Mouse (Mus musculus) stomach, postnatal 0 days (tissue): ENCODE data around the gene Fam184a. TPM values are rescaled to one million over a fixed set of nuclear protein-coding genes. Genes with fewer than 3 reads are reported as not detected.

Experiments
- ATAC-seq: fragments of 200-750 bp; cut with Nextera tagmentation; 2 replicates; pipeline ENCODE4 v1.8.0; 2017; ENCODE audit not compliant: low FRiP score, low TSS enrichment
- DNase-seq: peaks from one replicate; pipeline ENCODE4 v3.0.0-alpha.2; 2016; ENCODE audit warnings: low spot score
- H3K27ac ChIP-seq: fragments of 300-500 bp; sonication (generic); replicated peaks from 2 replicates; pipeline ENCODE4 v1.5.1; 2014; ENCODE audit warnings: mild to moderate bottlenecking, control low read depth
- H3K27me3 ChIP-seq: fragments of 300-500 bp; sonication (generic); 2 replicates; pipeline ENCODE4 v1.6.1; 2014; ENCODE audit warnings: low read length; ENCODE audit not compliant: control insufficient read depth, insufficient read depth
- H3K36me3 ChIP-seq: fragments of 300-500 bp; sonication (generic); 2 replicates; pipeline ENCODE4 v1.6.1; 2014; ENCODE audit warnings: low read length, mixed read lengths; ENCODE audit not compliant: control insufficient read depth, insufficient read depth
- H3K4me1 ChIP-seq: fragments of 300-500 bp; sonication (generic); replicated peaks from 2 replicates; pipeline ENCODE4 v1.6.1; 2014; ENCODE audit warnings: antibody characterized with exemption; ENCODE audit not compliant: control insufficient read depth, insufficient read depth
- H3K4me2 ChIP-seq: fragments of 300-500 bp; sonication (generic); replicated peaks from 2 replicates; pipeline ENCODE4 v1.6.1; 2014; ENCODE audit warnings: low read depth, mild to moderate bottlenecking, control low read depth, moderate library complexity
- H3K4me3 ChIP-seq: fragments of 300-500 bp; sonication (generic); 2 replicates; pipeline ENCODE4 v1.5.1; 2014; ENCODE audit warnings: low read depth, low read length, control low read depth
- H3K9ac ChIP-seq: fragments of 300-500 bp; sonication (generic); 2 replicates; pipeline ENCODE4 v1.6.1; 2014; ENCODE audit warnings: mild to moderate bottlenecking, low read length, control low read depth, mixed read lengths
- H3K9me3 ChIP-seq: fragments of 300-500 bp; sonication (generic); 2 replicates; pipeline ENCODE4 v1.6.1; 2016; ENCODE audit warnings: low read length; ENCODE audit not compliant: control insufficient read depth
- CTCF ChIP-seq: IDR thresholded peaks from 2 replicates; pipeline ENCODE4 v1.5.1; 2016; ENCODE audit warnings: antibody characterized with exemption, low read depth, mild to moderate bottlenecking, moderate library complexity
- EP300 ChIP-seq: optimal IDR thresholded peaks from 2 replicates; pipeline ENCODE3; 2016; ENCODE audit warnings: antibody characterized with exemption
- WGBS: fragments of 180-500 bp; shearing (Covaris S2); extraction: QIAGEN DNeasy Blood & Tissue Kit; methylation state at CpG from one replicate; pipeline ENCODE4 v1.1.7; 2014; 5-methylcytosine and 5-hydroxymethylcytosine counted together
- polyA plus RNA-seq: library from polyadenylated mRNA; unstranded; fragments of >200 nt; fragmentation: Nextera tagmentation; extraction: Ambion mirVana; gene quantifications from 2 replicates; pipeline ENCODE4 v1.2.1, GENCODE M21; 2015

The Fam184a gene
- polyA plus RNA-seq, 1 experiment from 2014 or later: 0.65 TPM

DNA sequence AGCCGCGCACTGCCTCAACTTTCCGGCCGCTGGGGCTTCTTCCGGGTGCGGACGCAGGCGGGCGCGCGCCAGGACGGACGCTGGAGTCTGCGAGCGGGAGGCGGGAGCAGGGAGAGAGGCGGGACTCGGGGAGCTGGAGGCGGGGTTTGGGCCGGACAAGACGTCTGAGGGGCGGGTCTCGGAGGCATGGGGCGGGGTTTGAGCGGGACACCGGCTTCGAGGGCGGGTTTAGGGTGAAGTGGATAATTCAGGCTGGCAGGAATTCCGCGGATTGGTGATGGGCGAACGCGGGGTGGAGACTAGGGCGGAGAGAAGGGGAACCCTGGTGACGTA lies 121.0 kb downstream of the Fam184a start:
- under 1% methylated on average over 34 of the region's 35 CpGs for WGBS
- no peak for TF ChIP-seq EP300
- peak; percentile 12; the same call in 1 of the 2 replicates for TF ChIP-seq CTCF
- peak; percentile 100 for DNase-seq

DNA sequence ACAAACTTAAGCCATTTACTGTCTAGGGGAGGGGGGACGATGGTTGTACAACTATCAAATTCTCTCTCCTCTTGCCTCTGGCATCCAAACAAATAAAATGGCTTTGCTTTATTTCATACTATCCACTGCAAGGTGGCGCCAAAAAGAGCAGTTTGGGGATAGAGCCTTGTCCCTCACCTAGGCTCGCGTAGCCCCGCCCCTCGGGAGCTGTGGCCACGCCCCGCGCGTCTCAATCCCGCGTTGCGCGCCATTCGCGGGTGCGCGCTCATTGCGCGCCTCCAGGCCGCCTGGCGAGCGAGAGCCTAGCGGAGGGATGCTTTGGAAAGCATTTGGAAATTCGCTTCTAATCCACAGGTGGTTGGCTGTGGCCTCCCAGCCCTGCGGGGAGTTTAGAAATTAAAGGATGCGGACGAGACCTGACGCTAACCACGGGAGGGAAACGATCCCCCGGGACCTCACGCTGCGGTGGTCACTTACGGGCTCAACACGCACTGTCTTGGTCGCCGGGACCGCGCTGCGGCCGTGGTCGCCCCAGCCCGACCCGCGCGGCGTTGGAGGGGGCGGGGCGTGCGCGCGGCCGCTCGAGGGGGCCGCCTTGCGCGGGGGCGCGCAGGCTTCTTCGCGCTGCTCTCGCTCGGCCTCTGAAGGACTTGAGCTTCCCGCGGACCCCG lies 121.5 kb downstream of the Fam184a start:
- H3K9me3 ChIP-seq: no peaks in the 10 kb centered on the region
- ATAC-seq (peak; percentile 88), DNase-seq (peak; percentile 90)
- H3K4me3 ChIP-seq: peak overlapping the region; percentile 87
- peak overlapping the region; percentile 95 for H3K27ac ChIP-seq
- H3K9ac ChIP-seq: peak overlapping the region; percentile 83
- H3K27me3 ChIP-seq: no peaks in the 10 kb centered on the region
- H3K4me1 ChIP-seq: no peaks in the 10 kb centered on the region
- peak overlapping the region; percentile 46 for H3K4me2 ChIP-seq
- WGBS: under 1% methylated on average over 61 of the region's 67 CpGs
- 0 out of 2 replicates have a peak, but pooled peaks cover 2% of the 10 kb centered on the region for H3K36me3 ChIP-seq
- TF ChIP-seq EP300 (no peak), CTCF (peak; percentile 67)

More for the DNA sequence above, 121.0 kb downstream of the Fam184a start:
- peak overlapping the region; percentile 95 for H3K27ac ChIP-seq
- peak overlapping the region; percentile 46 for H3K4me2 ChIP-seq
- no peaks in the 10 kb centered on the region for H3K9me3 ChIP-seq
- ATAC-seq: peak; percentile 98
- H3K36me3 ChIP-seq: 0 out of 2 replicates have a peak, but pooled peaks cover 1% of the 10 kb centered on the region
- H3K4me1 ChIP-seq: no peaks in the 10 kb centered on the region
- H3K27me3 ChIP-seq: no peaks in the 10 kb centered on the region
- peak overlapping the region; percentile 83 for H3K9ac ChIP-seq
- H3K4me3 ChIP-seq: peak overlapping the region; percentile 87

GRCm38 (mm10) chr10:53615850-53616616 lies 134.9 kb downstream of the Fam184a start:
- ATAC-seq (no peak), DNase-seq (no peak)
- 69% methylated on average over 8 of the region's 8 CpGs for WGBS
- Histone ChIP-seq H3K9me3 (no peaks in the 10 kb centered on the region), H3K4me3 (no peak overlapping the region), H3K4me1 (no peaks in the 10 kb centered on the region), H3K36me3 (peaks cover 9% of the 10 kb centered on the region; the same call in 1 of the 2 replicates), H3K9ac (no peak overlapping the region), H3K27ac (no peak overlapping the region), H3K27me3 (no peaks in the 10 kb centered on the region), H3K4me2 (no peak overlapping the region)
- TF ChIP-seq CTCF (no peak), EP300 (no peak)

DNA sequence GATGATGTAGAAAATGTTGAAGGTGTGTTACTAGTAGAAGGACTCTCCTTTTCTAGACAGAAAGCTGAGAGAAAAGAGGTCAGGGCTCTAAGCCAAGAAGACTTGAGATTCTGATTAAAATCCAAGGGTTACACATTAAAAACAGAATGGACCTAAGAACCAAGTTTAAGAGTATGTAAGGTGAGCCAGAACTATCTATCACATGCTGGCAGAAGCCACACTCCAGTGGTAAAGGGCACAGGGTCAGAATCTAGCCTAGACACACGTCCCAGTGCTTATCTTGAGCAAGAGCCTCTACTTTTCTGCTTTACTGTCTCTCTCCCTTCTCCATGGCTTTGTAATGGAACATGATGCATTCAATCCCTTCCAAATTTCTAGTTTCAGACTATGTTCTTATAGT lies 137.0 kb downstream of the Fam184a start:
- no peak overlapping the region for H3K4me2 ChIP-seq
- 61% methylated on average over 1 of the region's 1 CpGs for WGBS
- no peak for DNase-seq
- H3K27ac ChIP-seq: no peak overlapping the region
- TF ChIP-seq EP300: no peak
- TF ChIP-seq CTCF: no peak
- peaks cover 9% of the 10 kb centered on the region; the same call in 1 of the 2 replicates for H3K36me3 ChIP-seq
- no peaks in the 10 kb centered on the region for H3K9me3 ChIP-seq
- no peak overlapping the region for H3K4me3 ChIP-seq
- no peak overlapping the region for H3K9ac ChIP-seq
- no peaks in the 10 kb centered on the region for H3K27me3 ChIP-seq
- ATAC-seq: no peak
- no peaks in the 10 kb centered on the region for H3K4me1 ChIP-seq

DNA sequence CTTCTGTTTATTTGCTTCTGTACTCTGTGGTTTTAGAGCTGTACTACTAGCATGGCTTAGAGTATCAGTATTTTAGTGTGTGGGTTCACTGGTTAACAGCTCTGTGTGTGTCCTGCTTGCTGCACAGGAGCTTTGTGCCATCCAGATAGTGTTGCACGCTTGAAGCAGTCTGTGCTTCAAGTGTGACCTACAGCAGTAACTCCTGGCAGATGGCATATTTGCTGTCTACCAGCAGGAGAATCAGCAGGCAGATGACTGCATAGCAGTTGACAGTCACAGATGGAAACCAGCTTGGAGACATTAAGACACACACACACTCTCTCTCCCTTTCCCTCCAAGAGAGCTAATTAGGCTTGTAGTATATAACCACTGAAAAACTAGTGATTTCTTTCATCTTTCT lies 138.8 kb downstream of the Fam184a start:
- no peak overlapping the region for H3K27ac ChIP-seq
- H3K4me1 ChIP-seq: no peaks in the 10 kb centered on the region
- ATAC-seq (no peak), DNase-seq (no peak)
- H3K4me2 ChIP-seq: no peak overlapping the region
- 79% methylated on average over 1 of the region's 1 CpGs for WGBS
- no peaks in the 10 kb centered on the region for H3K27me3 ChIP-seq
- TF ChIP-seq CTCF: no peak
- TF ChIP-seq EP300: no peak
- no peak overlapping the region for H3K4me3 ChIP-seq
- H3K9me3 ChIP-seq: no peaks in the 10 kb centered on the region
- no peak overlapping the region for H3K9ac ChIP-seq
- peaks cover 16% of the 10 kb centered on the region for H3K36me3 ChIP-seq

DNA sequence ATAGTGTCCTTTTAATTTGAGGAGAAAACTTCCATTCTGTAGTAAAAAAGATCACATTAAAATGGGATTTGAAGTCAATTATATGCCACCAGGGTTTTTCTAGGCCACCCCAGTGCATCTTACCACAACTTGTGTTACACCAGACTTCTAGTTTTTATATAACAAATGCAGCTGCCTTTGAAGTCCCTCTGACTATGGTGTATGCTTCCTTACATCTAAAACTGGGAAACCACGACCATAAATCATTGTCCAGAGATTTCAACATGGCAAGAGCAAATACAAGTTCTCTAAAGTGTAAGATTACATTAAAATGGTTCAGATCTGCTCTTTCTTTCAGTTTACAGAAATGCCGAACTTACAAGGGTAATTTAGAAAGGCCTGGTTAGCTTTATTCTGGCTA lies 142.6 kb downstream of the Fam184a start:
- 38% methylated on average over 2 of the region's 2 CpGs for WGBS
- TF ChIP-seq CTCF: no peak
- TF ChIP-seq EP300: no peak
- H3K9me3 ChIP-seq: no peaks in the 10 kb centered on the region
- DNase-seq (no peak), ATAC-seq (no peak)
- no peak overlapping the region for H3K4me2 ChIP-seq
- H3K36me3 ChIP-seq: peaks cover 14% of the 10 kb centered on the region
- no peaks in the 10 kb centered on the region for H3K27me3 ChIP-seq
- H3K4me3 ChIP-seq: no peak overlapping the region
- no peak overlapping the region for H3K9ac ChIP-seq
- H3K27ac ChIP-seq: no peak overlapping the region
- H3K4me1 ChIP-seq: no peaks in the 10 kb centered on the region
